Mouse (Mus musculus): Measurements from ENCODE around the gene Gm2a.
"Not testable (repeated sequence)": the region's sequence is repeated elsewhere in the genome, so short reads cannot be mapped to it uniquely, and the experiment has no call there.

Gene Gm2a

GRCm38 (mm10) chr11:55096731-55097462, 1.0 kb upstream of the Gm2a start:
- DNase-seq (ENCODE audit: low read depth, low spot score), result no peak

- no peak for DNase-seq (ENCODE audit: low read depth, low spot score)
These were observed 437 bp downstream of the Gm2a start for GRCm38 (mm10) chr11:55098189-55098915.

GRCm38 (mm10) chr11:55099019-55099771, 1.3 kb downstream of the Gm2a start:
- no peak for DNase-seq (ENCODE audit: low read depth, low spot score)

- no peak for DNase-seq (ENCODE audit: low read depth, low spot score)
These were observed 2.0 kb downstream of the Gm2a start for GRCm38 (mm10) chr11:55099868-55100267.

- DNase-seq (ENCODE audit: low read depth, low spot score), result no peak
These were observed 4.1 kb downstream of the Gm2a start for GRCm38 (mm10) chr11:55102015-55102414.

- DNase-seq (ENCODE audit: low read depth, low spot score), result no peak
These were observed 5.3 kb downstream of the Gm2a start for GRCm38 (mm10) chr11:55103229-55103628.

GRCm38 (mm10) chr11:55105389-55105788, 7.5 kb downstream of the Gm2a start:
- no peak for DNase-seq (ENCODE audit: low read depth, low spot score)

GRCm38 (mm10) chr11:55106636-55107035, 8.7 kb downstream of the Gm2a start:
- DNase-seq (ENCODE audit: low read depth, low spot score), result no peak

- no peak for DNase-seq (ENCODE audit: low read depth, low spot score)
These were observed 11.8 kb downstream of the Gm2a start for GRCm38 (mm10) chr11:55109521-55110300.

- DNase-seq (ENCODE audit: low read depth, low spot score), result no peak
These were observed 12.8 kb downstream of the Gm2a start for GRCm38 (mm10) chr11:55110566-55111169.

GRCm38 (mm10) chr11:55113209-55113860, 15.4 kb downstream of the Gm2a start:
- DNase-seq (ENCODE audit: low read depth, low spot score), result no peak

- DNase-seq (ENCODE audit: low read depth, low spot score), result not testable (repeated sequence)
These were observed 15.9 kb downstream of the Gm2a start for GRCm38 (mm10) chr11:55113861-55114250.

- no peak for DNase-seq (ENCODE audit: low read depth, low spot score)
These were observed 16.4 kb downstream of the Gm2a start for GRCm38 (mm10) chr11:55114291-55114690.

- DNase-seq (ENCODE audit: low read depth, low spot score), result no peak
These were observed 18.1 kb downstream of the Gm2a start for GRCm38 (mm10) chr11:55116004-55116403.

- DNase-seq (ENCODE audit: low read depth, low spot score), result no peak
These were observed 19.1 kb downstream of the Gm2a start for GRCm38 (mm10) chr11:55117031-55117430.

- DNase-seq (ENCODE audit: low read depth, low spot score), result no peak
These were observed 22.4 kb downstream of the Gm2a start for GRCm38 (mm10) chr11:55120279-55120678.

GRCm38 (mm10) chr11:55120821-55121271, 22.9 kb downstream of the Gm2a start:
- no peak for DNase-seq (ENCODE audit: low read depth, low spot score)

GRCm38 (mm10) chr11:55121430-55121829, 23.5 kb downstream of the Gm2a start:
- DNase-seq (ENCODE audit: low read depth, low spot score), result no peak

- DNase-seq (ENCODE audit: low read depth, low spot score), result no peak
These were observed 28.7 kb downstream of the Gm2a start for GRCm38 (mm10) chr11:55126663-55127062.

- no peak for DNase-seq (ENCODE audit: low read depth, low spot score)
These were observed 30.0 kb downstream of the Gm2a start for GRCm38 (mm10) chr11:55127937-55128336.

GRCm38 (mm10) chr11:55128411-55128810, 30.5 kb downstream of the Gm2a start:
- DNase-seq (ENCODE audit: low read depth, low spot score), result no peak
